Mouse (Mus musculus) MN1 (cell line): ENCODE results near the gene Trim16.

Experiments used
- DNase-seq: peaks from one replicate; pipeline ENCODE4 v3.0.0-alpha.2; 2016; ENCODE audit warnings: low spot score

Gene Trim16

DNA sequence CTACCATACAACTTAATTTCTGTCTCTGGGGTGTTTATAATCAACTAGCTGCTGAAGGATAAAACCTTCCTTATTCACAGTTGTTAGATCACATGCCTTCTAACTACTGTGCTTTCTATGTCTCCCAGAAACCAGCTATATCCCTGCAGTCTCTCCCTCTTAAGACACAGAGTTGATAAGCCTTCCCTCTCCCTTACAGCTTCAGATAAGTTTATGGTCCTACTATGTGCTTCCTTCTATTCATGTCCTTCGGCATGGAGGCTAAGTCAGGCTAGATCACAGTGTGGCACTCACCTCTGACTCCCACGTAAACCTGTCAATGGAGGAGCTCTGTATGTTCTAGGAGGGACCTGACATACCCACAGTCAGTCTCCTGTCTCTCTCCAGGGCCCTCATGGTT, 10.4 kb downstream of the Trim16 start:
- DNase-seq = no peak

DNA sequence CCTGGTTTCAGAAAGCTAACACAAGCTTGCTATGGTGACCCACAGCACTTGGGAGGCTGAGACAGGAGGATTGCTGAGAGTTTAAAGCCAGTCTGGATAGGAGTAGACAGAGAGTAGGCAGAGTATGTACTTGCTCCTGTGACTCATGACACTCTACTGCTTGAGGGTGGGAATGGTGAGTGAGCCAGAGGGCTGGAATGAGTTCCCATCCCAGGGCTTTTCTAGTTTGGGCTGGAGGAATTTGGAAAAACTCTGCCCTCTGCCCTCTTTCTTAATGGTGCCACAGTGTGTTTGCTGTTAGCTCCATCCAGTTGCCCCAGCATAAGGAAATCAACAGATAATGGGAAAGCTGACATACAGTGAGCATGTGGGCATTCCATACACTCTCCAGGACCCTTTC, 11.9 kb downstream of the Trim16 start:
- DNase-seq = no peak

DNA sequence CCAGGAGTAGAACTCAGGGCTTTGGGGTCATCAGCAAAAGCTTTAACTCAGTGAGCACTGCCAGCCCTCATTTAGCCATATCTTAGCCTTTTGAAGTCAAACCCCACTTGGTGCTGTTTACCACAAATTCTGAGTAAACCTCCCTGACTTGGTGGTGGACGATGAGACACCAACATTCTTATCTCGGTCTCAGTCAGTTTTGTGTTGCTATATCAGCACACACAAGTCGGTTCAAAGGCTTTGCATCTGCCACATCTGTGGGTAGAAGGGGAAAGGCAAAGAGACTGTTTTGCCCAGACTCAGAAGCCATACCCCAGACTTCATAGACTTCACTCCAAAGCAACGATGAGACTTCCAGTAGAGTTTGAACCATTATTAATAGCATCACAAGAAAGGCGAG, 24.5 kb downstream of the Trim16 start:
- DNase-seq = no peak

DNA sequence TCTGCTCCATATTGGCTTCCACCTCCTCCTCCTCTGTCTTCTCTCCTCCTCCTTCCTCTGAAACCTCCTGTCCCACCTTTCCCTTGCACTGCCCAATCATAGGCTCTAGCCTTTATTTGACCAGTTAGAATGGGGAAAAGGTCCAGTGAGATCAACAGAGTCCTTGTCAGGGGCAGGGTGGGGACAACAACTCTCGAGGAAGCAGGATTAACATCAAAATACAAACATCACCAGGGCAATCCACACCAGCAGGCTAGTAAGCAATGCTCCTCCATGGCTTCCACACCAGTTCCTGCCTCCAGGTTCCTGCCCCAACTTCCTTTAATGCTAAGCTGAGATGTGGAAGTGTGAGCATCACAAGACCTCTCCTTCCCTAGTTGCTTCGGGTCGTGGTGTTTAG, 25.7 kb downstream of the Trim16 start:
- no peak for DNase-seq

DNA sequence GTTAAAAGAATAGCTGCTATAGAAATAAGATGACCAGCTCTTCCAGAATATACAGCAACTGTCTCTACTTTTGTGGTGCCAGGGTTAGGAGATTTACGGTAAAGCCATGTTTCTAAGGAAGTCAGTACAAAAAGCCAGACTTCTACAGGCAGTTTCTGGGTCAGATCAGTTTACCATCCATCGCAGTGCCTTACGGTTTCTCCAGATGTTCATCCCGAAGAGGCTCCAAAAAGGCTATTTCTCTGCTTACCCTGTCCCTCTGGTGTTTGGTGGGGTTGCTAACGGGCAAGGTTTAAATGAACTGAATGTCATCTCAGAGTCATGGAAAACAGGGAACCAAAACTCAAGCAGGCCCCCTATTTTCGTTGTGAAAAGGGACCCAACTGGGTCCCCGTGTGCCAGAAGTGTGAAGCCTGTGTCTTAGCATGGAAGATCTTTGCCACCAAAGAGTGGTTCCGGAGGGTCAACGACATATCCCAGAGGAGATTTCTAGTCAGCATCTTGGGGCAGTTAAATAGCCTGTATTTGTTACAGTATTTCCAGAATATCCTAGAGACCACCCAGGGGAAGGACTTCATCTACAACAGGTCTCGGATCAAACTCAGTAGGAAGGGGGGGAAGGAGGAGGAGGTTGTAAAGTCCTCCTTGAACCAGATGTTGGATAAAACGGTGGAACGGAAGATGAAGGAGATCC, 27.1 kb downstream of the Trim16 start, which contains the start of gene Fbxw10:
Fbxw10 (plus strand) TSS at position 109 of the 694 bp plus-strand sequence.
- peak; percentile 48 for DNase-seq

DNA sequence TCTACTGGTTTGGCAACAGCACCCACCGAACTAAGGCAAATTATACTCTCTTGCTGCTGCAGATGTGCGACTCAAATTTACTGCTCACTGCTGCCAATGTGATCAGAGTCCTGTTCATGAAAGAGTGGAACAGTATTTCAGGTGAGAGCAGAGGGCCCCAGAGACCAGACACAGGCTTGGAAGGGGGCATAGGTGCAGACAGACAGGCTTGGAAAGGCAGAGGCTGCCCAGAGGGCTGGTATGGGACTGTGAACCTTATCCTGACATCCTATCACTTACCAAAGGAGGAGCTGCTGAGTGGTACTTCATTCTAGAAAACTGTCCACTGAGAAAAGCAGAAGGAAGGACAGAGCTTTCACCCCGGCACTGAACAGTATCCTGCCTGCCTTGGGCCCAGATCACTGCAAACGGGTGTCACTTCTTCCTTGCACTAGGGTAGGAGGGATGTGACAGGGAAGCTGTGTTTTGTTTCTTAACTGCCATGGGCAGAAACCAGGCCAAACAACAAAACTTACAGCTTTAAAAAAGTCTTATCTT, 27.7 kb downstream of the Trim16 start:
- DNase-seq = no peak

DNA sequence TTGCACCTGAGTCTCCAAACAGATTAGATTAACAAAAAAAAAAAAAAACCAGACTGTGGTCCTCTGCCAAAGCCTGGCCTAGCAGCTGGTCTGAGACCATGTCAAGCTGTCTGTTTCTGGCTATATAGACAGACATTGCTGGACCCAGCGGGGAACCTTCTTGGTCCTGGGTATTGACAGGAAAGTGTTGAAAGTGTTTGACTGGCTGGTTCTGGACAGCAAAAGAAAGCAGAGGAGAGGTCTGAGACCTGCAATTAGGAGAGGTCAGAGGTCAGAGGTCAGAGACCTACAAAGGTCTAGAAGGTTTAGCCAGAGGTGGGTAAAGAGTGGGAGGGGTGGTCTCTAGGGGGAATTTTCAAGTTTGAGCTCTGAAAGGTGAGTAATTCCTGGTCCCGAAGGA, 28.3 kb downstream of the Trim16 start:
- DNase-seq = no peak

DNA sequence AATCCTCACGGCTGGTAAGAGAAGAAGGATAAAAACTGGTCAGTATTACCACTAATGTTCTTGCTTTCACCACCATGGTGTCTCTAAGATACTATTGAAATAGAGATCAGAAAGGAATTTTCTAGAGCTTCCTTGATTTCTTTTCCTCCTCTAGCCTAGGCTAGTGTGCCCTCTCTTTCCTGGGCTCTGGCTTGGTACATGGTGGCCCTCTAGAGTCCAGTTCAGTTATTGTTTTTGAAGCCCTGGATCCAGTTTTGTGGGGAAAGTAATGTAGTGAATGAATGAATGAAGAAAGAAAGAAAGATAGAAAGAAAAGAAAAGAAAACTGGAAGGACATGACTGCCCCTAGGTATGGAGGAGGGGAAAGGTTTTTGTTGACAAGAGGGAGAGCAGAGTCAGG, 31.2 kb downstream of the Trim16 start:
- DNase-seq = peak; percentile 57

DNA sequence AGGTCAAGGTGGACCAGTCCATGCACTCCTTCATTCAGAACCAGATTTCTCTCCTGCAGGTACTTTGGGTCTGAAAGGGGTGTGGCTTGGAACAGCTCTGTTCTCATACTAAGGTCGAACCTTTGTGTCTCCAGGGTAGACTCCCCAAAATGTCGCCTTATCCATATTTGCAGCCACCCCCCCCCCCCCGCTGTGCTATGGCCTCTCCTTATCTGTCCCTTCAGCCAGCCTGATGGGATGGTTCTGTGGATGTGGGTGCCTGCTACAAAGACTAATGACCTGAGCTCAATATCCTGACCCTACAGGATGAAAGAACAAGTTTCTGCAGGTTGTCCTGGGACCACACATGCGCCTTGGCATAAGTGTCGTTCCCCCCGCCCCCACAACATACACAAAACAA, 33.3 kb downstream of the Trim16 start:
- DNase-seq = no peak

DNA sequence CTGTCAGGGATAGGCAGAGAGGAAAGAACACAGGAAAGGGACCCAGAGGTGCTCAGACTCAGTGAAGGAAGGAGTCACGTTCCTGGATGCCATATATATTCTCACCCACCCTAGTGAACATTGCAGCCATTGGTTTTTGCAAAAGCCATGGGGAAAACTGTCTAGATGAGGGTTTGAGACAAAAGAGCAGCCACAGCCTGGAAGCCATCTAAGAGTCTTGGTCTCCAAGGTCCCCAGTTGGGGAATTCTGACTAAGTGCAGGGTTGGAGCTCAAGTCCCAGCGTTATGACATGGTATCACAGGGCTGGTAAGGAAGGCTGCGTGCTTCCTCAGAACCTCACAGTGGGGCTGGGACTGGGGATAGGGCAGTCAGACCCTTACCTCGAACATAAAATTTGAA, 45.5 kb downstream of the Trim16 start:
- no peak for DNase-seq

DNA sequence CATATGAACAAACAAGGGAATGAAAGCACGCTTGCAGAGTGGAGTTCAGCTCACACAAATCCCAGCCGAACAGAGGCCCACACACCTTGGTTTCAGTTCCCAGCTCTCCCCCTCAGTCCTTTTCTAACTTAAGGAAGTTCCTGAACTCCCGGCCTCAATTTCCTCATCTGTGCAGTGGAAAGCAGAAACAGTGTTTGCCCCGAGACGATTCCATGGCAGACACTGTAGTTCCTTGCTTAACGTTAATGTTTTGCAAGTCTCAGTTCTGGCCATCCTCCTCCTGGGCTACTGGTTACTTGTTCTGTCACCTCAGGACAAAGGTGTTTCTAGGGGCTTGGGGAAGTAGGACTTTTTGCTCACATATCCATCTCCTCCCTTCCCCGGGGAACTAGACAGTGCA, 46.7 kb downstream of the Trim16 start:
- no peak for DNase-seq

DNA sequence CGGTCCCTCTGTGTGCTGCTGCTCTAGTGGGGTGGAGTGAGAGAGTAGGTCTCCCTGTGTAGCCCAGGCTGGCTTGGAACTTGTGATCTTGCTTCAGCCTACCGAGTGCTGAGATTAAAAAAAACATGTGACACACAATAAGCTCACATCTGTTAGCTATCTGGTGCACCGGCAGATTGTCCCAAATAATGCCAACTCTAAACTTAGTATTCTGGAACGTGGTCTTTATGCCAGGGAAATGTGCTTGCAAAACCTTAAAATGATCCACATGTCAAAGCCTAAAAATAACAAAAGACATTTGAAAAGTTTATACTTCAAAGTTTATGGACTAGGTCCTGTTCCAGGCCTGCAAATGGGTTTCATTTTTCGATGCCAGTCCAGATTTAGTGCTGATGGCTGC, 49.2 kb downstream of the Trim16 start:
- DNase-seq = no peak

DNA sequence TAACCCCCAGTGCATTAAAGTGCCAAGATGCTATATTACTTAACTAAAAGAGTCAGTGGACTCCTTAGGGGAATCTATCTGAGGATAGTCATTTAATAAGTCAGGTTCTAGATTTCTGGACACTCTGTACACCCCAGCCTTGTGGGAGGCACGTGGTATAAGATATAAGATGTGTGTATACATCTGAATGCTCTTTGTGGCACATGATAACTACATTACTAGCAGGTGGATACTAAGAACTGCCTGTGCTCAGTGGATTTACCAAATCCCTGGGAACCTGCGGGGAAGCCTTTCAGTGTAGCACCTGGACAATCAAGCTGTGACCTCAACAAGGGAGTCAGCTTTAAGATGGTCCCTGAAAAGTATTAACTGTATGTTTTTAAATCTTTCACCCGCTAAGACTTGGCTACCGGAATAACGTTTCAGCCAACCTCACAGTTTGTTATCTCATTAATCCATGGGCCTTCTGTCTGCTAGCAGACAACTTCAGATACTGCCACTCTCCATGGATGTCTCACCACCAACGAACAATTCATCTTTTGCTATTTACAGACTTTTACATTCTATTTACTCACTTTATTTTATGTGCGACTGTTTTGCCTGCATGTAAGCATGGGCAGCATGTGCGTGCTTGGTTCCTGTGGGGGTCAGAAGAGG, 49.8 kb downstream of the Trim16 start:
- no peak for DNase-seq

DNA sequence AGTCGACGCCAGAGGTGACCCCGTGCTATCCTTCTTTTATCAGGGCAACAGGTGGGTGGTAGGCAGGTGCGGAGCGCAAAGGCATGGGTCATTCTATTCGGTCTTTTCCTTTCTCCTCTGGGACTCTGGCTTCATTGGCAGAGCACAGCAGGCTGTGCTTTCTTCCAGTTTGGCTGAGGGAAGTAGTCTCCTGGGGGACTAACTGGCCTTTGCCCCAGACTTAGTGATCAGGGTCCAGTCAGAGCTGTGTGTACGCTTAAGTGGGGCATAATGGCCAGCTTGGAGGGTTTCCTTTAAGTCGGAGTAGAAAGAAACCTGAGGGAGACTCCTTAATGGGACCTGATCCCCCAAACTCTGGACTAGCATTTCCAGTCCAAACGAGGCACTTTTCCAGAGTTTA, 53.4 kb downstream of the Trim16 start:
- no peak for DNase-seq

DNA sequence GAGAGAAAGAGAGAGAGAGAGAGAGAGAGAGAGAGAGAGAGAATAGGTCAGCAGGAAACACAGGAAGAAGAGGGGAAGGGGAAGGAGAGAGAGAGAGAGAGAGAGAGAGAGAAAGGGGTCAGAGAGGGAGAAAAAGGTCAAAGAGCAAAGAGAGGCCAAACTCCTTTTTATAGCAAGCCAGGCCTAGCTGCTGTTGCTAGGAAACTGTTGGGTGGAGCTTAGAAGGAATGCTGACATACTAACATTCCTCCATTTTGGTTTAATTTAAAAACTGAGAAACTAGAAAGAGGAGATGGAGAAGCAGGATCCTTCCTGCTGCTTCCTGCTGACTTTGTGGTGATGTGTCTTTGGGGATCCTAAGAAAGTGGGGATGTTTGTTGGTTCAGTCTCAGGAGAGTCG, 55.7 kb downstream of the Trim16 start:
- DNase-seq = no peak

DNA sequence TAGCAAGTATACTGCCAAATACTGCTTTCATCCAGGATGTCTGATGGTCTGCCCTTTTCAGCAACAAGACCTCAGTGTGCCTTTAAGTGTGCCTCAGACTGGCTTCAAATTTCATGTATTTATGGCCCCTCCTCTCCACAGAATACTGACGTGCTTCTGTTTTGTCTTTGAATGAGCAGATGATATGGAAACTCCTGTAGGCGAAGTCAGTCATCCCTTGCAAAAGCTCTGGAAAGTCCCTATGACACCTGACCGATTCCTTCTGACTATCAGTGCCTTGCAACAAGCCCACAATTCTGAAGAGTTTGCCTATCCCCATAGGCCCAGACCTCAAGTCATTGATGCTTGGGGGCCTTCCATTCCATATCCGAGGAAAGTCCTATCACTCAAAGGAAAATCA, 56.4 kb downstream of the Trim16 start:
- DNase-seq = no peak

DNA sequence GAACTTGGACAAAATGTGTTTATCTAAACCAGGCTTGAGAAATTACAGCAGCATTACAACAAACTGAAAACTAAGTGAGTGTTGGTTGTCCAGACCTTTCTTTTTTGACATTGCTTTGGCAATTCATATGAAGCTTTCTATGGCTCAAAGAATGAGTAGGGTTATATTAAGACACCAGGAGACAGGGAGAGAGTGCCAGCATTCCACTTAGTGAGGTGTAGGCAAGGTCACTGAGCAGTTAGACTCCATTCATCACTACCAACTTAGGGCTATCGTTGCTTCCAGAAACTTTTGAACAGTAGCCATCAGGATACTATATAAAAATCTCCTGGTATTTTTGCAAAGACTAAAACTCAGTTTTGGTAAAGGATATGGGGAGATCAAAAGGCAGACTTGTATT, 57.4 kb downstream of the Trim16 start:
- DNase-seq = no peak

DNA sequence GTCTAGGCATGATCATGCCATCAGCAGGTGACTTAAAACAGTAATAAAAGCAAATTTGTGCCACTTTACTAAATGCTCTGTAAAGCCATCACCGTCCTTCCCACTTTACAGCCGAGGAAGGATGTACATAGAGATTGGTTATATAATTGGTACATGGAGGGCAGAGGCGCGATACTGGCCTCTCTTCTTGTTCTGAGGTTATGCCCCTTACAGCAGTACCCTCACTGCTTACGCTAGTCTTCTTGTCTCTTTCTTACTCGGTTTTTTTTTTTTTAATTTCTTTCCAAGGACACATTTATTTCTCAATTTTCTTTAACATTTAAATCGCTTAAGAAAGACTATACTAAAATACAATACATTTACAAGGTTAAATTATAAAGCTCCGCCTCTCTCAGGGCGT, 58.7 kb downstream of the Trim16 start:
- DNase-seq = no peak

DNA sequence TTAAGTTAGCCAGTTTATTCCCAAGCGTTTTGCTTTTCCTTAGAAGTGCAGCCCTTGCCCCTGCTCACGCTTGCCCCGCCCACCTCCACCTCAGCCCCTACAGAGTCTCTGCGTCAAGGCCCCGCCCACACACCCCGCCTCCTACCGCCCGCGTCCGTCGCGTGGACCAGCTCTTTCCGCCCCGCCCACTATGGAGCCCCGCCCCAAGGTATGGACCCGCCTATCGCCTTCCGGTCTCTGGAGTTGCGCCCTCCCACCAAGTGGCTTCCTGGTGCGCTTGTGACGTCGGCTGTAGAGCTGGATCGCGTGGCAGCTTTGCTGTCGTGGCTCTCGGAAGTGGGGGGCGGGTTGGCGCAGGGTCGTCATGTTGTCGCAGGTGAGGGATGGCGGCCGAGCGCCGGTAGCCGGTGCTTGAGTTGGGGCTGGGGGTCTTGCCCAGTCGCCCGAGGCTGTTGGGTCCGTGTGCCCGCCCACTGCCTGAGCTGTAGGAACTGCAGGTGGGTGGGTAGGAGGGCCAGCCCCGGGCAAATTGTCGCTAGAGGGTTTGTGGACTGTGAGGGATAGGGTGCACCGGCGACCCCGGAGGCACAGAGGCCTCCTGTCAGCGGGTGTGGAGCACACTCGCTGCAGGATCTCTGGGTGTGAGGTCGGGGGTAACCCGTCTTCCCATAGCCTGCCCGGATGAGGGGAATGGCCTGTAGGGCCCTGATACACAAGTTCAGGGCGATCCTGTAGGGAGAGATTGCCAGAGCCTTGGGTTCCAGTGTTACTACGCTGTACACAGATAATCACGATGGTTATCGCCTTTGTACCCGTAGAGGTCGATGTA, 59.4 kb downstream of the Trim16 start, which contains the start of gene Tvp23b:
Tvp23b (plus strand) TSS at position 236 of the 829 bp plus-strand sequence.
- DNase-seq = peak; percentile 97

DNA sequence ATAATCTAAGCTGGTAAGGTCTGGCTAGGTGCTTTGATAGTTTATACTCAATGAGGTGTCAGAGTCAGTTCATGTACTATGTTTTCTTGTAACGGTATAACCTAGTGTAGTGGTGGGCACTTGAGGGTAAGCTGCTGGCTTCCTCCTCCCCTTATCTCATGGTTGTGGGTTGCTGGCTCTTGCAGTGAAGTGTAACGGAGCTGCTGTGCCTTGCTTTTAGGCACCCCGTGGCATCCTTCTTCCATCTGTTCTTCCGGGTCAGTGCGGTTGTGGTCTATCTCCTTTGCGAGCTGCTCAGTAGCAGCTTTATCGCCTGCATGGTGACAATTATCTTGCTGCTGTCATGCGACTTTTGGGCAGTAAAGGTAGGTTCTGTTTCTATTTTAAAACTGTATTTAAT, 63.4 kb downstream of the Trim16 start:
- DNase-seq = no peak

DNA sequence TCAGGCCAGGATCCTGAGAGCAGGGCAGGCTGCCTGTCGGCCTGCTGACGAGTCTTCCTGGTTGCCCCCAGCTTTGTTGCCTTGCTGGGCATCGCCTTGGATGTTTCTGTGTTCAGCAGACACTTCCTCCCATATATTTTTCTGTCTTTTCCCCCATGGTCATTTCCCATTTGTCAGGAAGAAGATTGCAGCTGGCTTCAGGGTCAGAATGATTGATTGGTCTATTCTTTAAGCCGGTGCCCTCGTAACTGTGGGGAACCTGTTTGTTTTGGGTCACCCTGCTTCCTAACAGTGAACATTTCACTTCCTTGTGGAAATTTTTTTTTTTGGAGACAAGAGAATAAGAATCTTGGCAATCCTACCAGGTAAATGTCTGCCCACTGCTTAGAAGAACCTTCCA, 65.3 kb downstream of the Trim16 start:
- no peak for DNase-seq

DNA sequence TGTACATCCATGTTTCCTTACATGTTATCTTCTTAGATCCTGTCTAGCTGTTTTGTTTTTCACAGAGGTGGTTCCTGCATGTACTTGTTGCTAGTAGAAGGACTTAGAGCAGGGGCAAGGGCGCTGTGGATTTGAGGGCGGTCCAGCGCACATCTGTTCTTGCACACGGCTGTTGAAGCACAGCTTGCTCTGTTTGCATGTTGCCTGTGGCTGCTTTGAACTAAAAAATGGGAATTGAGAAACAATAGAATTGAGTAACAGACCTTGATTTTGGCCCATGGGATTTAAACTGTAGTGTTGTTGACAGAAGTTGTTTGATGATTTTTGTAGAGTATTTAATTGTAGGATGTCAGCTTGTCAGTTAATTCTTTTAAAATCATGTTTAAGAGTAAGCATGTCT, 70.8 kb downstream of the Trim16 start:
- DNase-seq = no peak

DNA sequence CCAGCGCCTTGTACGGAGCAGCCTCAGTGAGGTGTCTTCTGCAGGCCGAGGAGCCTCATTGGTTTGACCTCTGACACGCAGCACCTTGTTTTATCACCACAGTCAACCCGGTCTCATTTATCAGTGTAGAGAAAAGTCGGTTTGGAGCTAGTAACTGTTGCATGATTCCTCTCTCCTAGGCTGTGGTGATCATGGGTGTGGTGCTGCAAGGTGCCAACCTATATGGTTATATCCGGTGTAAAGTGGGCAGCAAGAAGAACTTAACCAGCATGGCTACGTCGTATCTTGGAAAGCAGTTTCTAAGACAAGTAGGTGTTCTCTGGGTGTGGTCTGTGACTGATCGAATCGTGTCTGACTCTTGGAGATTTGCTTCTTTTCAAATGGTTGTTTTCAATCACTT, 71.7 kb downstream of the Trim16 start:
- no peak for DNase-seq
